Mouse (Mus musculus): ENCODE measurements around the gene Ppcdc.

- TF ChIP-seq CTCF (IDR thresholded peaks at IDR 0.05; ENCODE audit: low read depth) (no peak), EP300 (IDR thresholded peaks at IDR 0.05; ENCODE audit: low read depth) (no peak)
Measured at GRCm38 (mm10) chr9:57419521-57420267, 20.2 kb downstream of the Ppcdc start.
